Mouse (Mus musculus): ENCODE results near the gene Zfp646. TPM values are rescaled to one million over a fixed set of nuclear protein-coding genes. Genes with fewer than 3 reads are reported as not detected.

Gene Zfp646
- polyA plus RNA-seq, 1 experiment from 2014 or later: 10.2 TPM

DNA sequence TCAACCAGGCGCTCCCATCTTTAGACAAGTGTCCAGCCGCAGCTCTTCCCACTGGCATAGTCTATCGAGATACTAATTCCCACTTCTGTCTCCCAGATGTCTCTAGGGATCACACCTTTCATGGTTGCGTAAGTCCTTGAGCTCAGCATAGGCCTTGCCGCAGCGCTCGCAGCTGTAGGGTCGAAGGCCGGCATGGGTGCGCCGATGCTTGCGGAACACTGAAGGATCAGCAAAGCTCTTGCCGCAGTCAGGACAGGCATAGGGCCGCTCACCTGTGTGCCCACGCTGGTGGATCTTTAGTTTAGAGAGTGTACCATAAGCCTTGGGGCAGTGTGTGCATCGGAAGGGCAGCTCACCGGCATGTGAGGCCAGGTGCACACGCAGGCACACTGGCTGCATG lies 8.4 kb upstream of the Zfp646 start:
- no peak for ATAC-seq (ENCODE audit: low read depth)

DNA sequence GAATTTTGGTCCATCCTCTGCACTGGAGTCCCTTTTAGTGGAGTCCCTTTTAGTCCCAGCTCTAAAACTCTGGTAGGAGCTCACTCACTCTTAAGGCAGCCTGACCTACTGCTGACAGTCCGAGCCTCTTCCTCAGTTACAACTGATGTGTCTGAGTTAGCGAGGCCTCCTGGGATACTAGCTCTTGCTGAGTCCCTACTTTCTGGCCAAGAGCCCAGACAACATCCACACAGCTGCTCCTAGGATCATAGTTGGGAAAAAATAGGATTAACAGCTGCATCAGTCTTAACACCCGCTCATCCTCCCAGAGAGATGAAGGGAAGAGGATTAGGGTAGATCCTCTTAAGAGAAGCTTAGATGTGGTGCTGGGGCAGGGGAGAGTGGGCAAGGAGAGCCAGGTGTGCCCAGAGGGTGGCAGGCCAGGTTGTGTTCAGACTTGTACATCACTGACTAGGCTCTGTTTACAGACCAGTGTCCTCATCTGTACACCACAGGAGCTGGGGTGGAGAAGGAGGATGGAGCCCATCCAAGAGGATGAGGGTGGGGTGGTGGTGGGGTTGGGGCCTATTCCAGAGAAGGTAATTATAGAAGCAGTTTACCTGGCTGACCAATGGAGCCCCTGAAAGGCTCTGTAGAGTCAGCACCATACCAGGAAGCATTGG lies 6.7 kb upstream of the Zfp646 start:
- no peak for ATAC-seq (ENCODE audit: low read depth)

More for the DNA sequence above, 8.4 kb upstream of the Zfp646 start:
- WGBS: 97% methylated on average over 18 of the region's 18 CpGs
- Histone ChIP-seq H3K27ac (replicated peaks) (no peak overlapping the region), H3K4me1 (replicated peaks) (peaks cover 12% of the 10 kb centered on the region), H3K27me3 (no peaks in the 10 kb centered on the region), H3K9me3 (no peaks in the 10 kb centered on the region), H3K4me2 (no peak overlapping the region), H3K4me3 (no peak overlapping the region), H3K9ac (no peak overlapping the region), H3K36me3 (peaks cover 70% of the 10 kb centered on the region)

GRCm38 (mm10) chr7:127870136-127870821 lies 5.7 kb upstream of the Zfp646 start:
- no peak for ATAC-seq (ENCODE audit: low read depth)
- Histone ChIP-seq H3K4me2 (no peak overlapping the region), H3K9ac (no peak overlapping the region), H3K9me3 (no peaks in the 10 kb centered on the region), H3K36me3 (peaks cover 60% of the 10 kb centered on the region), H3K27me3 (no peaks in the 10 kb centered on the region), H3K4me3 (no peak overlapping the region), H3K4me1 (replicated peaks) (peaks cover 33% of the 10 kb centered on the region), H3K27ac (replicated peaks) (no peak overlapping the region)
- 86% methylated on average over 5 of the region's 5 CpGs for WGBS

More for the DNA sequence above, 6.7 kb upstream of the Zfp646 start:
- Histone ChIP-seq H3K9me3 (no peaks in the 10 kb centered on the region), H3K27me3 (no peaks in the 10 kb centered on the region), H3K27ac (replicated peaks) (peak overlapping the region; percentile 64), H3K36me3 (peaks cover 67% of the 10 kb centered on the region), H3K4me2 (no peak overlapping the region), H3K9ac (no peak overlapping the region), H3K4me1 (replicated peaks) (peaks cover 29% of the 10 kb centered on the region), H3K4me3 (no peak overlapping the region)
- 73% methylated on average over 3 of the region's 3 CpGs for WGBS

DNA sequence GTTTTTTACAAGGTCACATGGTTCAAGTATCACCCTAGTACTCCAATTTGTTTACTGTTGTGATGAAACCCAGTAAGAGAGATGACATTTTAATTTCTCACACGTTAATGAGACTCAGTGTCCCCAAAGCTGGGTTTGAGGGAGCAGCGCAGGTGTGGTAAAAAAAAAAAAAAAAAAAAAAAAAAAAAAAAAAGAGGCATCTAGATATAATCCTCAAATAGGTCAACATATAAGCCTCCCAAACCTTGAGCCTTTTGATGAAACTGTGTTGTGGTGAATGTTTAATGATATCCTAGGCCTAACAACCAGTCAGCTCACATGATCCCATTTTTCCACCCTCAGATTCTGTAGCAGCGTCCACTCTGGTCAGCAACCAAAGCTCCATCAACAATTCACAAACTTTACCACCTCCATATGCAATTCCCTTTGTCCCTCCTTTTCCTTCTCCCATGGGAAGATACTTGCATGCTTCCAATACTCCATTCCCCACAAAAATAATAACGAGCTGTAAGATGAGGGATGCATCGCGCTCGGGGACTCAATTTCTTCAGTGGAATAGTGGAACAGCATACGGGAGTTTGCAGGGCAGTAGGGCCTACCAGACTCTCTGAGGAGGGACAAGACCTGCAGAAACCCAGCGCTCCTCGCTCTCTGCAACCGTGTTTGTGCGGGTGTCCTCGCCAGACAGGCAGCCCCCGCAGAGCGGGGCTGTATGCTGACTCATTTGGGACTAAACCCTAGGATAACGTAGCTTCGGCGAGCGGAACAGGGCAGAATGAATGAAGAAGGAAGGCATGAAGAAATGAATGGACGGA lies 1.0 kb upstream of the Zfp646 start:
- Histone ChIP-seq H3K4me2 (peak overlapping the region; percentile 86), H3K4me1 (replicated peaks) (peaks cover 34% of the 10 kb centered on the region), H3K9ac (peak overlapping the region; percentile 99), H3K4me3 (peak overlapping the region; percentile 97), H3K36me3 (peaks cover 50% of the 10 kb centered on the region), H3K9me3 (no peaks in the 10 kb centered on the region), H3K27me3 (no peaks in the 10 kb centered on the region), H3K27ac (replicated peaks) (peak overlapping the region; percentile 100)
- peak; percentile 45 for ATAC-seq (ENCODE audit: low read depth)
- WGBS: 5% methylated on average over 20 of the region's 20 CpGs

- under 1% methylated on average over 43 of the region's 43 CpGs for WGBS
- Histone ChIP-seq H3K27ac (replicated peaks) (peak overlapping the region; percentile 100), H3K36me3 (peaks cover 50% of the 10 kb centered on the region), H3K4me2 (peak overlapping the region; percentile 86), H3K9me3 (no peaks in the 10 kb centered on the region), H3K4me1 (replicated peaks) (peaks cover 34% of the 10 kb centered on the region), H3K27me3 (no peaks in the 10 kb centered on the region), H3K9ac (peak overlapping the region; percentile 99), H3K4me3 (peak overlapping the region; percentile 97)
- ATAC-seq (ENCODE audit: low read depth): peak; percentile 94
Observed at GRCm38 (mm10) chr7:127875627-127876001, 407 bp upstream of the Zfp646 start.

DNA sequence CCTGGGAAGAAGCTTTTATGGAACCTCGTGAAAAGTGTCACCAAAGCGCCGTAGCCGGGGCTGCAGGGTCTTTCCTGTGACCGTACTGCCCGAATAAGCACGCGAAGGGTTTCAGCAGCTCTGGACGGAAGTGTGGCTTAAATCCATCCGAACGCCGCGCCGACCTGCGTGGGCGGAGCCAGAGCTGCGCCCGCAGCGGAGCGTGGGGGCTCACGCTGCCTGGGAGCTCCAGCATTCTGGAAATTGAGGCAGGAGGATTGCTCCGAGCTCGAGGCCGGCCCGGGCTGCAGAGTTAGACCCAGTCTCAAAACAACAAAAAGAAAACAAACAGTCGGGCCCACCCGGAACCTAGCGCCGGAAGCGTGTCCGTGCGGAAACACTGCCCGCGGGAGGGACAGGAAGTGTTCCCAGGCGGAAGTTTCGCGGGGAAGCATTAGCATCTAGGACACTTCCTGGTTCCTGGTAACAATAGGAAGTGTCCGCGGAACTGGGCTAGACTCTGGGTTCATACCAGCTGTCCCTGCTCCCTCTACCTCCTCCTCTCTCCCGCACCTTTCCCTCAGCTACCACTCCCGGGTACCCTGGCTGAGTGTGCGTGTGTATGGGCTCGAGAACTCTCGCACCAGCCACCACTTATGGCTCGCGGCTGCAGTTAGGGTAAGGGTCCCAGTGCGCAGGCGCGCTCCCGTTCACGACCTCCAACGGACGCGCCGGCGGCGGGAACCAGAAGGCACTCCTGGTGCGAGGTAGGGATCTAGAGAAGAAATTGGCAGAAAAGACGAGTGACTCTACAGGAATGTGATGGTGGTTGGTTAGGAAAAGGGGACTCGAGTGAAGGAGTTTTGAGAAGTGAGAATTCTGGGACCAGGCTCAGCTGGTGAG lies 687 bp downstream of the Zfp646 start, which contains the start of gene Zfp668:
Zfp668 (minus strand) TSS at position 362 of the 882 bp plus-strand sequence.
- H3K36me3 ChIP-seq: peaks cover 50% of the 10 kb centered on the region
- no peaks in the 10 kb centered on the region for H3K27me3 ChIP-seq
- peak; percentile 72 for ATAC-seq (ENCODE audit: low read depth)
- H3K27ac ChIP-seq (replicated peaks): peak within 1 kb of the TSS; percentile 100
- peak within 1 kb of the TSS; percentile 97 for H3K4me3 ChIP-seq
- H3K4me1 ChIP-seq (replicated peaks): peaks cover 34% of the 10 kb centered on the region
- H3K9ac ChIP-seq: peak within 1 kb of the TSS; percentile 99
- peak within 1 kb of the TSS; percentile 86 for H3K4me2 ChIP-seq
- H3K9me3 ChIP-seq: no peaks in the 10 kb centered on the region
- WGBS: under 1% methylated on average over 60 of the region's 60 CpGs

DNA sequence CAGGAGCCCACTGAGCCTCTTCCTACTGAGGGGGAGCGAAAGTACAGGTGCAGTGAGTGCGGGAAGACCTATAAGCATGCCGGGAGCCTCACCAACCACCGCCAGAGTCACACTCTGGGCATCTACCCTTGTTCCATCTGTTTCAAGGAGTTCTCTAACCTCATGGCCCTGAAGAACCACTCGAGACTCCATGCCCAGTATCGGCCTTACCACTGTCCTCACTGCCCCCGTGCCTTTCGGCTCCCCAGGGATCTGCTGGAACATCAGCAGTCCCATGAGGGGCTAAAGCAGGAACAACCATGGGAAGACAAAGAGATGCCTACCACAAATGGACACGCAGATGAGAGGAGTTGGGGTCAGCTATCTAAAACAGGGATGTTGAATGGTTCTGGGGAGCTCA lies 3.3 kb downstream of the Zfp646 start:
- Histone ChIP-seq H3K4me2 (no peak overlapping the region), H3K9me3 (no peaks in the 10 kb centered on the region), H3K36me3 (peaks cover 66% of the 10 kb centered on the region), H3K27me3 (no peaks in the 10 kb centered on the region), H3K4me3 (no peak overlapping the region), H3K27ac (replicated peaks) (no peak overlapping the region), H3K9ac (no peak overlapping the region), H3K4me1 (replicated peaks) (peaks cover 43% of the 10 kb centered on the region)
- no peak for ATAC-seq (ENCODE audit: low read depth)
- 95% methylated on average over 9 of the region's 9 CpGs for WGBS

- H3K27ac ChIP-seq (replicated peaks): no peak overlapping the region
- H3K9ac ChIP-seq: no peak overlapping the region
- H3K4me3 ChIP-seq: no peak overlapping the region
- H3K4me1 ChIP-seq (replicated peaks): peaks cover 50% of the 10 kb centered on the region
- 90% methylated on average over 12 of the region's 12 CpGs for WGBS
- H3K36me3 ChIP-seq: peaks cover 78% of the 10 kb centered on the region
- no peak for ATAC-seq (ENCODE audit: low read depth)
- no peaks in the 10 kb centered on the region for H3K27me3 ChIP-seq
- no peak overlapping the region for H3K4me2 ChIP-seq
- H3K9me3 ChIP-seq: no peaks in the 10 kb centered on the region
Observed at GRCm38 (mm10) chr7:127880431-127880830, 4.4 kb downstream of the Zfp646 start.

DNA sequence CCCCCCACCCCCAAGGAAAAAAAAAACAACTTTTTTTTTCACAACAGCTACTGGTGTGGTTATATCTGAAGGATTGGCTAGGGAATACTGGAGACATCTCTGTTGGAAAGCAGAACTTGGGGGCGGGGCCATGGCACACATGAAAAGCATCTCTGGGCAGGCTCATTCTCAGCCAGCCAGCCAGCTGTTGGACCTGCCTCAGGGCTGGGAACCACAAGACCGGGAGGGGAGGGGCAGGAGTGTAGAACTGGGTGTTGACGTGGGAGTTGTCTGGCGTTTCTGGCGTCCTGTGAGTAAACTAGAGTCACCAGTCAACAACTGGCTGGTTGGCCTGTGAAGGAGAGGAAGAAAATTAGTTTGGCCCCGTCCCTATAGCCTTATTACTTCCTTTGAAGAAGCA lies 9.9 kb downstream of the Zfp646 start:
- Histone ChIP-seq H3K27me3 (no peaks in the 10 kb centered on the region), H3K4me1 (replicated peaks) (peaks cover 51% of the 10 kb centered on the region), H3K9me3 (no peaks in the 10 kb centered on the region), H3K4me3 (no peak overlapping the region), H3K27ac (replicated peaks) (no peak overlapping the region), H3K4me2 (no peak overlapping the region), H3K9ac (no peak overlapping the region), H3K36me3 (peaks cover 98% of the 10 kb centered on the region)
- ATAC-seq (ENCODE audit: low read depth): no peak
- WGBS: 71% methylated on average over 6 of the region's 6 CpGs

- Histone ChIP-seq H3K36me3 (peaks cover 97% of the 10 kb centered on the region), H3K4me1 (replicated peaks) (peaks cover 51% of the 10 kb centered on the region), H3K9me3 (no peaks in the 10 kb centered on the region), H3K27me3 (no peaks in the 10 kb centered on the region), H3K27ac (replicated peaks) (no peak overlapping the region), H3K9ac (no peak overlapping the region), H3K4me2 (no peak overlapping the region), H3K4me3 (no peak overlapping the region)
- no peak for ATAC-seq (ENCODE audit: low read depth)
- 94% methylated on average over 6 of the region's 6 CpGs for WGBS
Observed at GRCm38 (mm10) chr7:127886551-127886950, 10.5 kb downstream of the Zfp646 start.

DNA sequence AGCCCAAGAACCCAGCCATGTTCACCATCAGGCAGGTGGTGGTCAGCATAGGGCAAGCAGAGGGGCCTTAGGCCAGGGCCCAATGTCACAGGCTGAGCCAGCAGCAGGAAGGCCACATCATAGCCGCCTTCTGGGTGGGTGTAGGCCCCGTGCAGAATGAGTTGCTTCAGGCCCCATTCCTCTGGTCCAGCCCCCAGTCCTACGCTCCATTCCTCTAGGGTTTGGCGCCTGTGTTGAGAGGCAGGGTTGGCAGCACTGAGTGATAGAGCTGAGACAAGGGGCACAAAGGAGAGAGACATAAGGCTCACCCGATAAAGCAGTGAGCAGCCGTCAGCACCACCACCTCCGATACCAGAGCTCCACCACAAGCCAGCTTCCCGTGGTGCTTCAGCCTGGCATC lies 11.2 kb downstream of the Zfp646 start:
- H3K4me1 ChIP-seq (replicated peaks): peaks cover 45% of the 10 kb centered on the region
- peaks cover 96% of the 10 kb centered on the region for H3K36me3 ChIP-seq
- H3K27ac ChIP-seq (replicated peaks): no peak overlapping the region
- H3K27me3 ChIP-seq: no peaks in the 10 kb centered on the region
- WGBS: 89% methylated on average over 8 of the region's 8 CpGs
- no peak for ATAC-seq (ENCODE audit: low read depth)
- no peak overlapping the region for H3K9ac ChIP-seq
- no peak overlapping the region for H3K4me3 ChIP-seq
- no peaks in the 10 kb centered on the region for H3K9me3 ChIP-seq
- H3K4me2 ChIP-seq: no peak overlapping the region

Measured in neural tube, embryonic 13.5 days (tissue).